Mouse (Mus musculus) adrenal gland, adult (tissue): ENCODE measurements at regions not wholly inside any gene's neighbourhood (a gene's known extent, or its start where the extent isn't known, plus 50 kb on each side); places are given as distances from the start of the nearest gene placed in this dataset.

Experiments
- DNase-seq, 2 experiments: peaks; one replicate each; pipeline ENCODE4 v3.0.0; 2022 to 2023; ENCODE audit warnings: low spot score in 1 of 2; ENCODE audit not compliant: inconsistent age in 2 of 2

GRCm38 (mm10) chr2:57185151-57185550, 52.3 kb upstream of the Gpd2 start:
- DNase-seq: no peak

DNA sequence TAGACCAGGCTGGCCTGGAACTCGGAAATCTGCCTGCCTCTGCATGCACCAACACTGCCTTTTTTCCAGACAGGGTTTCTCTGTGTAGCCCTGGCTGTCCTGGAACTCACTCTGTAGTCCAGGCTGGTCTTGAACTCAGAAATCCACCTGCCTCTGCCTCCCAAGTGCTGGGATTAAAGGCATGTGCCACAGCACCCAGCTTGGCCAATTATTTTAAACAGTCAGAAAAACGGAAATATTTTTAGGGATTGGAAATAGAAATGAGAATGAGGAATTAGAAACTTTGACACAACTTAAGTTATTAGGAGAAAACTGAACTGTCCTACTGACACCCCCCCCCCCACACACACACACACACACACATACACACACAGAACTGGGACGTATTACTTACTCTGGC, 54.3 kb upstream of the Gpd2 start:
- DNase-seq: peak in 1 of 2 experiments; percentile 26

GRCm38 (mm10) chr2:57181692-57182541, 55.5 kb upstream of the Gpd2 start:
- peak; percentile 97 to 99 for DNase-seq

DNA sequence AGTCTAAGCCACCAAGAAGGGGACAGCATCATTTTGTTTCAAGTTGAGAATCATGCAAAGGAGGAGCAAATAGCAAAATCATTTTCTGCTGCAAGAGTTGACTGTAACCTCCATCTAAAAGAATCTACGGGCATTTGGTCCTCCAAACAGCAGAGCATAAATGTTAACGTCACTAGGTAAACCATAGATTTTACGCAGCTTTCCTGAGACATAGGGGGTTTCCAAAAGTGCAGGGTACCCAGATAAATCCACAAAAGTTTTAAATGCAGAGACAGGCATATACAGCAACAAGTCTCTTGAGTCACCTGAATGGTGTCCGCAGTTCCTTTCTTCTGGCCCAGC, 56.1 kb upstream of the Gpd2 start:
- no peak for DNase-seq

GRCm38 (mm10) chr2:57178056-57178455, 54.3 kb upstream of the Nr4a2 start:
- no peak for DNase-seq

DNA sequence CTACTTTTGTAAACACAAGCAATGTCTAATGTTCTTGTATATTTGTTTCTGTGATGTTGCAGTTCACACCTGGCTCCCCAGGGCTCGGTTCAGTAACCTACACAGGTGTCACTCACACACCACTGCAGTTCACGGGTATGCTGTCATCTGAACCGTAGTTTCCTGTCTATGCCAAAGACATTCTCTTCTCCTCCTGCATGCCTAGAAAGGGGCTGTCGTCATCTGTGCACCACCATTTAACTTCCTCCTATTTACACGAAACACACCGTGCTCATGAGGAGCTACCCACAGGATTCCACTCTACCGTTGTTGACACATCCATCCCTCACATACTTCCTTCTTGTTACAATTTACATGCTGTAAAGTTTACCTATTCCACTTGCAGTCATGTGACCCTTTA, 52.7 kb upstream of the Nr4a2 start:
- DNase-seq: no peak

DNA sequence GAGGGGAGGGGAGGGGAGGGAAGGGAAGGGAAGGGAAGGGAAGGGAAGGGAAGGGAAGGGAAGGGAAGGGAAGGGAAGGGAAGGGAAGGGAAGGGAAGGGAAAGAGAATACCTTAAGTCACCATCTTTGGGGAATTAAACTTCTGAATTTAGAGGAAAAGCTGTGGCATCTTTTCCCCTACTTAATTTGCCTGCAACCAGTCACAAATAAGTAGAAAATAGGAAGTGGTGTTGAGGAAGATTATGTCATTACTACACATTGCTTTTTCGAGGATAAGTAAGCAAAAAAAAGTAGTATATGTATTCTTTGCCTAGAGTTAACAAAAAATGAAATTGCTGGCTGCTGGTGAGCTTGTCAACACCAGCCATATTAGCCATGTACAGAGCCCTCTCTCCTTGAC, 51.4 kb upstream of the Nr4a2 start:
- no peak for DNase-seq
